ENCODE assay signal across 25 mouse cellular contexts in genomic region chr1:44682556-44682955, GRCm38 (mm10).
DNase-seq lines count a peak whose midpoint lies in the region; ATAC-seq lines count a peak whose summit lies in the region.
"Had no signal": no experiment of that assay in that cellular context is flagged by ENCODE, and none has a peak within 500 bp of the region (broad histone marks: within the 10 kb centered on the region; RNA-seq: fewer than 3 reads in every experiment).

No protein-coding gene starts in this region.

- no peak overlapping the region for H3K4me2 ChIP-seq in hindbrain, embryonic 11.5 days (replicated peaks; ENCODE audit: low read depth, low read length)
- no peak overlapping the region for H3K4me2 ChIP-seq in hindbrain, embryonic 14.5 days (replicated peaks)
- H3K4me2 ChIP-seq in neural tube, embryonic 12.5 days (replicated peaks), result no peak overlapping the region
- H3K4me2 ChIP-seq in neural tube, embryonic 15.5 days, result no peak overlapping the region
- H3K4me2 ChIP-seq: embryonic facial prominence, embryonic 15.5 days; forebrain, embryonic 13.5 days; intestine, embryonic 15.5 days; liver, embryonic 15.5 days; lung, embryonic 14.5 days had no signal

- DNase-seq in hindbrain, embryonic 11.5 days (ENCODE audit: low spot score), result no peak
- no peak for DNase-seq in hindbrain, embryonic 14.5 days (ENCODE audit: low spot score)
- DNase-seq in mesoderm, embryonic 11.5 days (ENCODE audit: low read depth, low spot score), result peak; percentile 13
- DNase-seq in cerebellum, adult 9-11 months, result no peak
- DNase-seq: adrenal gland, adult 8-10 months; cerebellum, adult 8-10 months; cerebellum, postnatal 36 days; gastrocnemius, postnatal 14 days; kidney, adult 2 months; kidney, postnatal 10 days; lung, postnatal 14 days; right cerebral cortex, postnatal 14 days; thymus, postnatal 4 days had no signal

- 27% methylated on average over 2 of the region's 2 CpGs for WGBS in hindbrain, embryonic 11.5 days
- 14% methylated on average over 2 of the region's 2 CpGs for WGBS in hindbrain, embryonic 14.5 days
- WGBS in neural tube, embryonic 12.5 days, result 23% methylated on average over 2 of the region's 2 CpGs
- WGBS in neural tube, embryonic 15.5 days, result 13% methylated on average over 2 of the region's 2 CpGs

- ATAC-seq in hindbrain, embryonic 11.5 days (ENCODE audit: low FRiP score), result peak; percentile 36; the same call in 1 of the 2 replicates
- no peak for ATAC-seq in hindbrain, embryonic 14.5 days (ENCODE audit: low FRiP score)
- peak; percentile 13; the same call in 1 of the 2 replicates for ATAC-seq in neural tube, embryonic 12.5 days (ENCODE audit: low FRiP score, low read depth)
- ATAC-seq in neural tube, embryonic 15.5 days (ENCODE audit: low FRiP score), result no peak
- ATAC-seq: forebrain, embryonic 13.5 days; hindbrain, embryonic 16.5 days; intestine, embryonic 15.5 days had no signal

- no peak overlapping the region for H3K9ac ChIP-seq in hindbrain, embryonic 11.5 days (ENCODE audit: low read depth, low read length)
- H3K9ac ChIP-seq in hindbrain, embryonic 14.5 days, result no peak overlapping the region
- no peak overlapping the region for H3K9ac ChIP-seq in neural tube, embryonic 12.5 days
- no peak overlapping the region for H3K9ac ChIP-seq in neural tube, embryonic 15.5 days (replicated peaks)
- H3K9ac ChIP-seq: embryonic facial prominence, embryonic 15.5 days; forebrain, embryonic 13.5 days; intestine, embryonic 15.5 days; liver, embryonic 15.5 days; lung, embryonic 14.5 days had no signal

- no peaks in the 10 kb centered on the region for H3K27me3 ChIP-seq in hindbrain, embryonic 11.5 days (ENCODE audit: control insufficient read depth, insufficient read depth, low read length)
- no peaks in the 10 kb centered on the region for H3K27me3 ChIP-seq in hindbrain, embryonic 14.5 days (ENCODE audit: control insufficient read depth, insufficient read depth, low read length)
- no peaks in the 10 kb centered on the region for H3K27me3 ChIP-seq in neural tube, embryonic 12.5 days (replicated peaks)
- H3K27me3 ChIP-seq in neural tube, embryonic 15.5 days (replicated peaks), result no peaks in the 10 kb centered on the region
- H3K27me3 ChIP-seq: CH12.LX; embryonic facial prominence, embryonic 15.5 days; forebrain, embryonic 13.5 days; intestine, embryonic 15.5 days; liver, embryonic 15.5 days had no signal

- no peak overlapping the region for H3K4me3 ChIP-seq in hindbrain, embryonic 11.5 days (ENCODE audit: low read depth, low read length)
- H3K4me3 ChIP-seq in hindbrain, embryonic 14.5 days (replicated peaks; ENCODE audit: low read length), result no peak overlapping the region
- no peak overlapping the region for H3K4me3 ChIP-seq in neural tube, embryonic 12.5 days
- no peak overlapping the region for H3K4me3 ChIP-seq in neural tube, embryonic 15.5 days (replicated peaks)
- H3K4me3 ChIP-seq: embryonic facial prominence, embryonic 10.5 days; embryonic facial prominence, embryonic 15.5 days; forebrain, embryonic 13.5 days; heart, embryonic 10.5 days; intestine, embryonic 15.5 days; liver, embryonic 15.5 days; midbrain, embryonic 10.5 days had no signal

- H3K9me3 ChIP-seq in hindbrain, embryonic 11.5 days (ENCODE audit: control insufficient read depth, low read length), result no peaks in the 10 kb centered on the region
- no peaks in the 10 kb centered on the region for H3K9me3 ChIP-seq in hindbrain, embryonic 14.5 days (ENCODE audit: control insufficient read depth, low read length)
- no peaks in the 10 kb centered on the region for H3K9me3 ChIP-seq in neural tube, embryonic 12.5 days
- H3K9me3 ChIP-seq in neural tube, embryonic 15.5 days (replicated peaks), result no peaks in the 10 kb centered on the region
- H3K9me3 ChIP-seq: embryonic facial prominence, embryonic 10.5 days; embryonic facial prominence, embryonic 15.5 days; forebrain, embryonic 13.5 days; heart, embryonic 10.5 days; intestine, embryonic 15.5 days; liver, embryonic 15.5 days; midbrain, embryonic 10.5 days had no signal

- H3K27ac ChIP-seq in hindbrain, embryonic 11.5 days (ENCODE audit: low read depth, low read length), result no peak overlapping the region
- H3K27ac ChIP-seq in hindbrain, embryonic 14.5 days, result no peak overlapping the region
- H3K27ac ChIP-seq in neural tube, embryonic 12.5 days, result no peak overlapping the region
- H3K27ac ChIP-seq in neural tube, embryonic 15.5 days (replicated peaks), result no peak overlapping the region
- H3K27ac ChIP-seq: embryonic facial prominence, embryonic 10.5 days; embryonic facial prominence, embryonic 15.5 days; forebrain, embryonic 13.5 days; heart, embryonic 10.5 days; intestine, embryonic 15.5 days; liver, embryonic 15.5 days; midbrain, embryonic 10.5 days had no signal

- H3K36me3 ChIP-seq in hindbrain, embryonic 11.5 days (ENCODE audit: control insufficient read depth, insufficient read depth, low read length), result no peaks in the 10 kb centered on the region
- no peaks in the 10 kb centered on the region for H3K36me3 ChIP-seq in hindbrain, embryonic 14.5 days (replicated peaks; ENCODE audit: control insufficient read depth, insufficient read depth)
- no peaks in the 10 kb centered on the region for H3K36me3 ChIP-seq in neural tube, embryonic 12.5 days
- no peaks in the 10 kb centered on the region for H3K36me3 ChIP-seq in neural tube, embryonic 15.5 days
- H3K36me3 ChIP-seq: embryonic facial prominence, embryonic 10.5 days; embryonic facial prominence, embryonic 15.5 days; heart, embryonic 10.5 days; intestine, embryonic 15.5 days; liver, embryonic 15.5 days; midbrain, embryonic 10.5 days had no signal

- no peaks in the 10 kb centered on the region for H3K4me1 ChIP-seq in hindbrain, embryonic 11.5 days (replicated peaks; ENCODE audit: control insufficient read depth, insufficient read depth, low read length)
- no peaks in the 10 kb centered on the region for H3K4me1 ChIP-seq in hindbrain, embryonic 14.5 days (replicated peaks; ENCODE audit: control insufficient read depth, insufficient read depth, low read length)
- no peaks in the 10 kb centered on the region for H3K4me1 ChIP-seq in neural tube, embryonic 12.5 days
- H3K4me1 ChIP-seq in neural tube, embryonic 15.5 days, result no peaks in the 10 kb centered on the region
- H3K4me1 ChIP-seq: forebrain, embryonic 13.5 days; heart, embryonic 10.5 days; intestine, embryonic 15.5 days; liver, embryonic 15.5 days had no signal

Comparison
In these comparisons a context has a peak if more than half of its experiments do, and no peak if none do; other contexts are left out.
1. ATAC-seq: peak in hindbrain, embryonic 11.5 days (single experiment) and neural tube, embryonic 12.5 days (single experiment); none in hindbrain, embryonic 14.5 days (single experiment) and neural tube, embryonic 15.5 days (single experiment).